Mouse (Mus musculus) kidney, adult 2 months (tissue): Measurements from ENCODE around the gene Rnase12.

Source experiments
- CTCF ChIP-seq: fragments of 200-500 bp; conservative IDR thresholded peaks from 2 replicates; pipeline ENCODE4 v1.5.1; 2011; ENCODE audit warnings: low read depth, mild to moderate bottlenecking, control low read depth, low read length, moderate library complexity, mixed read lengths; ENCODE audit not compliant: insufficient read depth, insufficient read length
- POLR2A ChIP-seq: fragments of 200-500 bp; IDR thresholded peaks from one replicate; pipeline ENCODE4 v1.6.1; 2011; ENCODE audit warnings: low read depth, low read length, control low read depth

GRCm38 (mm10) chr14:51082599-51083581 is 25.4 kb upstream of the Rnase12 start:
- TF ChIP-seq CTCF (no peak), POLR2A (no peak)
